Mouse (Mus musculus) erythroblast, embryonic 14.5 days (primary cell): ENCODE results near the gene Tpte.

ENCODE experiments used
- GATA1 ChIP-seq: IDR thresholded peaks from 2 replicates; pipeline ENCODE4 v1.6.1; 2012; ENCODE audit warnings: low read length, inconsistent platforms, mixed read lengths
- TAL1 ChIP-seq: IDR thresholded peaks from 3 replicates; pipeline ENCODE4 v1.6.1; 2012; ENCODE audit warnings: low read length, inconsistent platforms, mixed read lengths

DNA sequence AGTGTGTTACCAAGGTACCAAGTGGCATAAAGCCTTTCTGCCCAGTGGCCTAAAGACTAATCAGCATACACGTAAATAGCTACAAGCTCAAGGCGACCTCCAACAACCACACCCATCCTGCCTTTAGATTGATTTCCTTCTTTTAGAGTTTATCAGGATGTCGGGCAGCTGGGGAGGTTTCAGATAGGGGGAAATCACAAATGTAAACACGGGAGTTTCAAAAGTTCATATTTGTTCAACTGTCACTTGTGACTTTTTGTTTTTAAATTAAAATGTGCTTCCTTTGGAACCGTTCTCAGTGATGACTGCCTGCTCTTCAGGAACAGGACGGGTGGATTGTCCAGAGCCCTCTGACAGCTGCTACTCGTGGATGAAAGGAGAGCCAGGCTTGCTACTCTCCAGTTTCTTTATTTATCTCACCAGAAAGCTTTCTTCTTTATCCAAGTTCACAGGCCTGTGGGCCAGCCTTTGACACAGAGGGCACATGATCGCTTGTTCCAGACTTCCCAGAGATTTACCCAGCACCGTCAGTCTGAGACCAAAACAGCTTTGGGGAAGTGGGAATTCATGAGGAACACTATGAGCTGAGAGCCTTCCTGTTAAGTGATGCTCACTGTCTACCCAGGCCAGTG lies 23.0 kb upstream of the Tpte start:
- TF ChIP-seq GATA1 (no peak), TAL1 (no peak)
